Mouse (Mus musculus): ENCODE measurements around the gene Slfn9.
"Not testable (repeated sequence)": the region's sequence is repeated elsewhere in the genome, so short reads cannot be mapped to it uniquely, and the experiment has no call there.

Gene Slfn9

GRCm38 (mm10) chr11:82956925-82957324 lies 34.7 kb downstream of the Slfn9 start:
- no peak for DNase-seq (ENCODE audit: low read depth, low spot score)

DNA sequence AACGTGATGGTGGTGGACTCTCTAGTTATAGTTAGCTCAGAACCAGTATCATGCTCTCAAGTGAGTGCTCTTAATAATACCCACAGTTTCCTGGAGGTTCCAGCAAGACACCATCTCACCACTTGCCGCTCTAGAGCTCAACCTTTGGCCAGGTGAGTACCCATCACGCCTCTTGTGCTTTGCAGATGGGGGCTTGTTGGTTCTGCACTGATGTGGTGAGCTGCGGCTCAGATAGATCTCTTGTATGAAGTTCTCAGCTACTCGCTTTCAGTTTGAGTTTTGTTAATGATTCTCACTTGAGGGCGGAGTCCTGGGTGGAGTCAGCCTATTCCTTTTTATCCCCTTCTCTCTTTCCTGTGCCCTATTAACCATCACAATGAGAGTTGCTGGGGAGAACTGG lies 37.0 kb downstream of the Slfn9 start:
- no peak for DNase-seq (ENCODE audit: low read depth, low spot score)

- no peak for DNase-seq (ENCODE audit: low read depth, low spot score)
Observed at GRCm38 (mm10) chr11:82952612-82953542, 38.8 kb downstream of the Slfn9 start.

DNA sequence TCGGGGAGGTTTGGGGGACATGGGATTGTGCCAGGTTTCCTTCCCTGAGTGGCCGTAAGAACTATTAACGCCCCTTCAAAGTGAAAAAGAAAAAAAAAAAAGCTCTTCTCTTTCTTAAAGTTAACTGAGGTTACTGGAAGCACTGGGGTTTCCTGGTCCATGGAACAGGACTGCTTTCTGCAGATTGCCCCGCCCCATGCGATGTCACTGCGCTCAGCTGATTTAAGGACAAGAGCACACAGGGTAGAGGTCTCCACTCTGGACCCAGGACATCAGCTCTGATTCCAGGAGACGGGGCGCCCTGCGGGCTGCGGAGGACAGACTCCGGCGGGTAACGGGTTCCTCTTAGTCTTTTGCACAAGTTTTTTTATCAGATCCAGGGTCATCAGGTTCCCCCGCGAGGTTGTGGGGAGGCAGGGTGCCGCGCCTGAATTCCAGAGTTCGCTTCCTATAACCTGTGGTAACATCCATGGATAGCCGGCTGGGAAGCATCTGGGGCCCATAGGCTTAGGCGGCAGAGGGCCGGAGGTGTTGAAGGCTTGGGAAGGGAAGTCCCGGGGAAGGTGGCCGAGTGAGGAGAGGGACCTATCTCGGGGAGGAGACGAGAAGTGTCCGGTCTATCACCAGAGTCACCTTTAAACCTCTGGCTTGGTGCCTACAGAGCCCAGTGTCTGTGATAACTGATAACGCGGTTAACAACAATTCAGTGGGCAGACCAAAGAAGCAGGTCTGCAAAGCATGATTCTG lies 39.6 kb downstream of the Slfn9 start:
- no peak for DNase-seq (ENCODE audit: low read depth, low spot score)

DNA sequence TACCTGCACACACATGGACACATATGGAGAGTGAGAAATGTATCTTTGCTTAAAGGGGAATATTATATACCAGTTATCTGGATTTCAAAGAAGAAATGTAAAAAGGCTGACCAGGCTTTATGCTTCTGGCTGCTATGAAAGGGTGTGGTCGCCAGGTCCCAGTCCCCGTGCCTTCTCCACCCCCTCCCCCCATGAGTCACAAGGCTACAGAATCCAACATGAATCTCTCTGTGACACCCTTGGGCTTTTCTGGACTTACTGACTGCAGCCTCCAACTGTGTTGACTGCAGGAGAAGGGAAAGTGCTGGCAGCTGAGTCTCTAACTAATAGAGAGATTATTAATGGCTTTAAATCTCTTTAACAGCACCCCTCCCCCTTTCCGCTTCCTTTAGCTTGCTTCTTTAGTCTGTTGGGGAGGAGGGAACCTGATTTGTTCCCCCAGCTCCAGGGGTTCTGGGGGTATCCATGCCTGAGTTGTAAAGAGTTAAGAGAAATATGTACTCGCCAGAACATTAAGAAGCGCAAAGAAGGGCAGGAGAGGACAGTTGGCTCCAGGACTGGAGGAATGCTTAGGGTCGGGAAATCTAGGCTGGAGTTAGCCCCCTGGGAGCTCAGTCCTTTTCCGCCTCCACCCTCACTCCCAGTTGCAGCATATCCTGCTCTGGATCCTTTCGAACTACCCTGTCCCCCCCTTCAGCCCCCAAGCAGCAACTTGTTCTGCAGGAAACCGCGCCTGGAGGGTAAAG lies 40.7 kb downstream of the Slfn9 start, which contains the start of gene Slfn5:
Gene Slfn5 (plus strand): TSS at position 614 of the 746 bp plus-strand sequence.
- no peak for DNase-seq (ENCODE audit: low read depth, low spot score)

DNA sequence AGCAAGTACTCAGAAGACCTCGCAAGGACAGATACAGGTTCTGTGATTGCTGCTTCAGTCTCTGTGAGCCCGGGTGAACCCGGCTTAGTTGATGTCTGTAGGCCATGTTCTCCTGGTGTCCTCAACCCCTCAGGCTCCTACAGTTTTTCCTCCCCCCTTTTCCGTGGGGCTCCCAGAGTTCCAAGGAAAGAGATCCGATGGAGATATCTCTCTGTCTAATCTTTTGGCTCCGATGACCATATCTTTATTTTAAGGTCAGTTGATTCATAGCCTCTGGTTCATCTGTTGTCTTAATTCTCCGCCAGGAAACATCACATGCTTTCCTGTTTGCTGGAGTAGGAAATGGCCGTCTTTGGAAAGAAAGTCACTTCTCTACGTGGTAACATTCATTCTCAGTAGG lies 42.6 kb downstream of the Slfn9 start:
- no peak for DNase-seq (ENCODE audit: low read depth, low spot score)

GRCm38 (mm10) chr11:82947457-82947856 lies 44.2 kb downstream of the Slfn9 start:
- no peak for DNase-seq (ENCODE audit: low read depth, low spot score)

DNA sequence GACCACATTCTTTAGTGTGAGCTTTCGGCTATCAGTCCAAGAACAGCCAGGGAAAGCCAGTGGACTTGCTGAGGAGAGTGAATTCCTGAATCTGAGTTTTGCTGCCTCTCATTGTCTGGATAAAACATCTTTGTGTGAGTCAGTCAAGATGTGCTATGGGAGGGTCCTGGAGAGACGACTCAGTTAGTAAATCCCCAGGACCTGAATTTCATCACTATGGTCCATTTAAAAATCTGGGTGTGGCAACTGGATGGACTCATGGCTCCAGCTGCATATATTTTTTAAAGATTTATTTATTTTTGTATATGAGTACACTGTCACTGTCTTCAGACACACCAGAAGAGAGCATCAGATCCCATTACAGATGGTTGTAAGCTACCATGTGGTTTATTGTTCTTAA lies 46.0 kb downstream of the Slfn9 start:
- DNase-seq (ENCODE audit: low read depth, low spot score) = no peak

DNA sequence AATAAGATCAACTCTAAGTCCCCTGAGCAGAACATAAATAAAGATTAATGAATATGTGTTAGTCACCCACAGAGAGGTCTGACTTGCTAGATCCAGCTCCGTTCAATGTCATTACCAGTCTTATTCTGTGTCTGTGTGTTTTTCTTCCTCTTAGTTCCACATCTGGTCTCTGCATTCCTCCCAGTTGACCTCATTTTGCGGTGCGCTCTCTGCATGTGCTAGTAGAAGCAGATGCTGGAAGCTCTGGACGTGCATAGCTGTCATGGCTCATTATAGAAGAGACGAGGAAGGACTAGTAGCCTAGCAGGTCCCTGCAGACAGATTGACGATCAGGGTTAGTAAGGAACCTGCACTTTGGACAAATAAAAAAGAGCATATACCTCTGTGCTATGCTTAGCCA lies 48.3 kb downstream of the Slfn9 start:
- DNase-seq (ENCODE audit: low read depth, low spot score) = no peak

GRCm38 (mm10) chr11:82933186-82933585 lies 58.4 kb downstream of the Slfn9 start:
- DNase-seq (ENCODE audit: low read depth, low spot score) = no peak

DNA sequence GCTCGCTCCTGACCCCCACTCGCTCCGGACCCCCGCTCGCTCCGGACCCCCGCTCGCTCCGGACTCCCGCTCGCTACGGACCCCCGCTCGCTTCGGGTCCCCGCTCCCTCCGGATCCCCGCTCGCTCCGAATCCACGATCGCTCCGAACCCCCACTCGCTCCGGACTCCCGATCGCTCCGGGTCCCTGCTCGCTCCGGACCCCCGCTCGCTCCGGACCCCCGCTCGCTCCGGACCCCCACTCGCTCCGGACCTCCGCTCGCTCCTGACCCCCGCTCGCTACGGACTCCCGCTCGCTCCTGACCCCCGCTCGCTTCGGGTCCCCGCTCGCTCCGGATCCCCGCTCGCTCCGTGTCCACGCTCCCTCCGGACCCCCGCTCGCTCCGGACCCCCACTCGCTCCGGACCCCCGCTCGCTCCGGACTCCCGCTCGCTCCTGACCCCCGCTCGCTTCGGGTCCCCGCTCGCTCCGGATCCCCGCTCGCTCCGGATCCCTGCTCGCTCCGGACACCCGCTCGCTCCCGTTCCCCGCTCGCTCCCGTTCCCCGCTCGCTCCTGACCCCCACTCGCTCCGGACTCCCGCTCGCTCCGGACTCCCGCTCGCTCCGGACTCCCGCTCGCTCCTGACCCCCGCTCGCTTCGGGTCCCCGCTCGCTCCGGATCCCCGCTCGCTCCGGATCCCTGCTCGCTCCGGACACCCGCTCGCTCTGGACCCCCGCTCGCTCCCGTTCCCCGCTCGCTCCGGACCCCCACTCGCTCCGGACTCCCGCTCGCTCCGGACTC lies 59.8 kb downstream of the Slfn9 start:
- not testable (repeated sequence) for DNase-seq (ENCODE audit: low read depth, low spot score)

DNA sequence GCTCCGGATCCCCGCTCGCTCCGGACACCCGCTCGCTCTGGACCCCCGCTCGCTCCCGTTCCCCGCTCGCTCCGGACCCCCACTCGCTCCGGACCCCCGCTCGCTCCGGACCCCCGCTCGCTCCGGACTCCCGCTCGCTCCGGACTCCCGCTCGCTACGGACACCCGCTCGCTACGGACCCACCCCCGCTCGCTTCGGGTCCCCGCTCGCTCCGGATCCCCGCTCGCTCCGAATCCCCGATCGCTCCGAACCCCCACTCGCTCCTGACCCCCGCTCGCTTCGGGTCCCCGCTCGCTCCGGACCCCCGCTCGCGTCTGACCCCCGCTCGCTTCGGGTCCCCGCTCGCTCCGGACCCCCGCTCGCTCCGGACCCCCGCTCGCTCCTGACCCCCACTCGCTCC lies 60.5 kb downstream of the Slfn9 start:
- not testable (repeated sequence) for DNase-seq (ENCODE audit: low read depth, low spot score)

DNA sequence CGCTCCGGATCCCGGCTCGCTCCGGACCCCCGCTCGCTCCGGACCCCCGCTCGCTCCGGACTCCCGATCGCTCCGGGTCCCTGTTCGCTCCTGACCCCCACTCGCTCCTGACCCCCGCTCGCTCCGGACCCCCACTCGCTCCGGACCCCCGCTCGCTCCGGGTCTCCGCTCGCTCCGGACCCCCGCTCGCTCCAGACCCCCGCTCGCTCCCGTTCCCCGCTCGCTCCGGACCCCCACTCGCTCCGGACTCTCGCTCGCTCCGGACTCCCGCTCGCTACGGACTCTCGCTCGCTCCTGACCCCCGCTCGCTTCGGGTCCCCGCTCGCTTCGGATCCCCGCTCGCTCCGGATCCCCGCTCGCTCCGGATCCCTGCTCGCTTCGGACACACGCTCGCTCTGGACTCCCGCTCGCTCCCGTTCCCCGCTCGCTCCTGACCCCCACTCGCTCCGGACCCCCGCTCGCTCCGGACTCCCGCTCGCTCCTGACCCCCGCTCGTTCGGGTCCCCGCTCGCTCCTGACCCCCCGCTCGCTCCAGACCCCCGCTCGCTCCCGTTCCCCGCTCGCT lies 61.2 kb downstream of the Slfn9 start:
- not testable (repeated sequence) for DNase-seq (ENCODE audit: low read depth, low spot score)

GRCm38 (mm10) chr11:82929633-82929950 lies 62.0 kb downstream of the Slfn9 start:
- DNase-seq (ENCODE audit: low read depth, low spot score) = no peak

GRCm38 (mm10) chr11:82928897-82929632 lies 62.6 kb downstream of the Slfn9 start:
- no peak for DNase-seq (ENCODE audit: low read depth, low spot score)

Data from brain, embryonic 18.5 days (tissue).